Mouse (Mus musculus): ENCODE data around the gene Plscr1. TPM values are rescaled to one million over a fixed set of nuclear protein-coding genes. Genes with fewer than 3 reads are reported as not detected.

The Plscr1 gene
- total and polyA plus RNA-seq, 2 experiments from 2014 or later, result 6.5 to 12.2 TPM

DNA sequence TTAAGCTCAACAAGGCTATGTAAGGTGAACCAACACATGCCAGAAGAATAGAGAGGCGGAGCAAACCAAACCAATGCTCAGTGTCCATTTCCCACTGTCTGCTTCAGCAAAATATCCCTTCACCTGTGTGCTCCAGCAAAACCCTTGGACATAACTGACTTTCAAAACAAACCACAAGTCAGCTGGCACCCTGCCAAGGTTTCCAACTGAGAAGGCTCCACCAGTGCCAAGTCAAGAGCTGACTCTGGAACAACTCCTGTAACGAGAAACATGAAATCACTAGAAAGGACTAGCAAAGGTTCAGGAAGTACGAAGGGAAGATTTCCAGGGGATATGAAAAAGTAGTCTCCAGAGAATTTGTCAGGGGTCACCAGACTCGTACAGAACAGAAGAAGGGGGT, 21.4 kb downstream of the Plscr1 start:
- no peak overlapping the region for H3K4me2 ChIP-seq (ENCODE audit: low read depth, low read length)
- no peak overlapping the region for H3K9ac ChIP-seq (replicated peaks; ENCODE audit: low read length)
- no peaks in the 10 kb centered on the region for H3K36me3 ChIP-seq (ENCODE audit: insufficient read depth, low read length)
- H3K27ac ChIP-seq, result no peak overlapping the region
- ATAC-seq, result no peak
- peak; percentile 56 for DNase-seq (ENCODE audit: low spot score)
- no peaks in the 10 kb centered on the region for H3K9me3 ChIP-seq (ENCODE audit: low read length)
- TF ChIP-seq CTCF (IDR thresholded peaks at IDR 0.05; ENCODE audit: low read depth), result no peak
- 44% methylated on average over 4 of the region's 4 CpGs for WGBS
- H3K4me1 ChIP-seq (ENCODE audit: insufficient read depth, low read length), result no peaks in the 10 kb centered on the region
- no peaks in the 10 kb centered on the region for H3K27me3 ChIP-seq (ENCODE audit: insufficient read depth, low read length)
- no peak overlapping the region for H3K4me3 ChIP-seq (ENCODE audit: low read length)

- H3K27me3 ChIP-seq (ENCODE audit: insufficient read depth, low read length), result no peaks in the 10 kb centered on the region
- no peak overlapping the region for H3K9ac ChIP-seq (replicated peaks; ENCODE audit: low read length)
- H3K36me3 ChIP-seq (ENCODE audit: insufficient read depth, low read length), result no peaks in the 10 kb centered on the region
These were observed 23.1 kb downstream of the Plscr1 start for GRCm38 (mm10) chr9:92272650-92273049.

DNA sequence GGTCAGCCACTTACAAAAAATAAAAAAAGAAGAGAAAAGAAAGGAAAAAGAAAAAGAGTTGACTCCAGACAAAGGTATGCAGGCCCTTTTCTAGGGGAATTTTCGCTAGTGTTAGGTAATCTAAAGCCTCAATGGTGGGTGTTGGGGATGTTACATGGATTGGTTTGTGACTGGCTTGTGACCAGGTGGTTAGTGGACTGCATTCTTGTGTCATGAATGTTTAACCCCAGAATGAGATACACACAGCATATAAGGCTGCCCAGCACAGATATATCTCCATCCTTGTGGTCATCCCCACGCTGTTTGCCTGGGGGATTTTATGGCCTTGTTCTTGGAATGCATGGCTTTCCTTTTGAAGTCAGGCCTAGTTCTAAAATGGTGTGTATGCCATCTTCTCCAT, 23.7 kb downstream of the Plscr1 start:
- Histone ChIP-seq H3K27ac (no peak overlapping the region), H3K9ac (replicated peaks; ENCODE audit: low read length) (no peak overlapping the region), H3K4me1 (ENCODE audit: insufficient read depth, low read length) (no peaks in the 10 kb centered on the region), H3K27me3 (ENCODE audit: insufficient read depth, low read length) (no peaks in the 10 kb centered on the region), H3K4me2 (ENCODE audit: low read depth, low read length) (no peak overlapping the region), H3K9me3 (ENCODE audit: low read length) (no peaks in the 10 kb centered on the region), H3K4me3 (ENCODE audit: low read length) (no peak overlapping the region), H3K36me3 (ENCODE audit: insufficient read depth, low read length) (no peaks in the 10 kb centered on the region)
- ATAC-seq (no peak), DNase-seq (ENCODE audit: low spot score) (no peak)
- 95% methylated on average over 2 of the region's 2 CpGs for WGBS
- no peak for TF ChIP-seq CTCF (IDR thresholded peaks at IDR 0.05; ENCODE audit: low read depth)

More at GRCm38 (mm10) chr9:92272650-92273049, 23.1 kb downstream of the Plscr1 start:
- 90% methylated on average over 4 of the region's 4 CpGs for WGBS
- Histone ChIP-seq H3K9me3 (ENCODE audit: low read length) (no peaks in the 10 kb centered on the region), H3K27ac (no peak overlapping the region), H3K4me2 (ENCODE audit: low read depth, low read length) (no peak overlapping the region), H3K4me1 (ENCODE audit: insufficient read depth, low read length) (no peaks in the 10 kb centered on the region), H3K4me3 (ENCODE audit: low read length) (no peak overlapping the region)
- ATAC-seq (no peak), DNase-seq (ENCODE audit: low spot score) (no peak)
- TF ChIP-seq CTCF (IDR thresholded peaks at IDR 0.05; ENCODE audit: low read depth), result no peak

GRCm38 (mm10) chr9:92273956-92274762, 24.6 kb downstream of the Plscr1 start:
- DNase-seq (ENCODE audit: low spot score), result no peak
- TF ChIP-seq CTCF (IDR thresholded peaks at IDR 0.05; ENCODE audit: low read depth), result no peak
- no peaks in the 10 kb centered on the region for H3K27me3 ChIP-seq (ENCODE audit: insufficient read depth, low read length)
- H3K4me3 ChIP-seq (ENCODE audit: low read length), result no peak overlapping the region
- no peaks in the 10 kb centered on the region for H3K4me1 ChIP-seq (ENCODE audit: insufficient read depth, low read length)
- no peaks in the 10 kb centered on the region for H3K36me3 ChIP-seq (ENCODE audit: insufficient read depth, low read length)
- WGBS, result 79% methylated on average over 6 of the region's 6 CpGs
- H3K4me2 ChIP-seq (ENCODE audit: low read depth, low read length), result no peak overlapping the region
- no peak overlapping the region for H3K27ac ChIP-seq
- ATAC-seq, result no peak
- no peak overlapping the region for H3K9ac ChIP-seq (replicated peaks; ENCODE audit: low read length)
- no peaks in the 10 kb centered on the region for H3K9me3 ChIP-seq (ENCODE audit: low read length)

DNA sequence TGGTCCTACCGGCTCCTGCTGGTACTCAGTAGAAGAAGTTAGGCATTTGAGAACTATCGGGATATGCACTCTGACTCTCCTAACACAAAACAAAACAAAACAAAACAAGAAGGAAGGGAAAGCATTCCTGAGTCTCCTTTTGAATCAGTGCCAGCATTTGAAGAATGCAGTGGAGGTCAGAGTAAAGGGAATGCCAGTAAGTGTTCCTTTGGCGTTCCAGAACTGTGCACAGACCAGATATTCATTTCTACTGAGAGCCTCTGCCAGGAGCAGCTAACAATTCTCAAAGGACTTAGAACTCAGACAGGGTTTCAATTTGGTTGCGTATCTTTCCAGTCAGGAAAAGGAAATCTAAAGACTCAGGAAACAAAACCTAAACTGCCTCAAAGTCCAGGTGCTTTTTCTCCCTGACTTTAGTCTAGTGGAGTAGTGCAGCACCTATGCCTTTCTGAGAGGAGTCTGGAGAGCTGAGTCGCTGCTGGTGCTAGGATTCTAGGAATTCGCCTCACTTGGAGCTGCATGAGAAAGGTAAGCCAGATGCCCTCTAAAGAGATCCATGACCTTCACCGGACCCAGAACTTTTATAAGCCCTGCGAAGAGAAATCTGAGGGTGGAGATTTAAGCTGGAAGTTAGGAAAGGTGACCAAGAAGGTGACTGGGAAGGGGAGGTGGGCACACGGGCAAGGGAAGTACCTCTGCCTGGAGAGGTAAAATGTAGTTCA, 26.1 kb downstream of the Plscr1 start, which contains the start of gene Plscr2:
TSS of gene Plscr2 (plus strand) at position 117 of the 722 bp plus-strand sequence.
- no peak within 1 kb of the TSS for H3K4me3 ChIP-seq (ENCODE audit: low read length)
- H3K9me3 ChIP-seq (ENCODE audit: low read length), result no peaks in the 10 kb centered on the region
- H3K27me3 ChIP-seq (ENCODE audit: insufficient read depth, low read length), result no peaks in the 10 kb centered on the region
- H3K9ac ChIP-seq (replicated peaks; ENCODE audit: low read length), result no peak within 1 kb of the TSS
- no peak within 1 kb of the TSS for H3K4me2 ChIP-seq (ENCODE audit: low read depth, low read length)
- DNase-seq (ENCODE audit: low spot score), result peak; percentile 9
- TF ChIP-seq CTCF (IDR thresholded peaks at IDR 0.05; ENCODE audit: low read depth), result no peak
- WGBS, result 64% methylated on average over 9 of the region's 9 CpGs
- no peak for ATAC-seq
- H3K4me1 ChIP-seq (ENCODE audit: insufficient read depth, low read length), result no peaks in the 10 kb centered on the region
- no peaks in the 10 kb centered on the region for H3K36me3 ChIP-seq (ENCODE audit: insufficient read depth, low read length)
- 0 out of 2 replicates have a peak within 1 kb of the TSS, but pooled peaks have one; percentile 8 for H3K27ac ChIP-seq

GRCm38 (mm10) chr9:92276360-92276759, 26.8 kb downstream of the Plscr1 start:
- H3K4me2 ChIP-seq (ENCODE audit: low read depth, low read length), result no peak overlapping the region
- H3K36me3 ChIP-seq (ENCODE audit: insufficient read depth, low read length), result no peaks in the 10 kb centered on the region
- H3K27me3 ChIP-seq (ENCODE audit: insufficient read depth, low read length), result no peaks in the 10 kb centered on the region
- TF ChIP-seq CTCF (IDR thresholded peaks at IDR 0.05; ENCODE audit: low read depth), result no peak
- no peak for DNase-seq (ENCODE audit: low spot score)
- no peak for ATAC-seq
- no peak overlapping the region for H3K4me3 ChIP-seq (ENCODE audit: low read length)
- no peaks in the 10 kb centered on the region for H3K9me3 ChIP-seq (ENCODE audit: low read length)
- H3K4me1 ChIP-seq (ENCODE audit: insufficient read depth, low read length), result no peaks in the 10 kb centered on the region
- H3K9ac ChIP-seq (replicated peaks; ENCODE audit: low read length), result no peak overlapping the region
- WGBS, result 77% methylated on average over 7 of the region's 7 CpGs
- no peak overlapping the region for H3K27ac ChIP-seq

Measured in hindbrain, postnatal 0 days (tissue).